Mouse (Mus musculus) lung, postnatal 0 days (tissue): Measurements from ENCODE around the gene Dhdh. TPM values are rescaled to one million over a fixed set of nuclear protein-coding genes. Genes with fewer than 3 reads are reported as not detected.
"Not testable (repeated sequence)": the region's sequence is repeated elsewhere in the genome, so short reads cannot be mapped to it uniquely, and the experiment has no call there.

ENCODE experiments used
- ATAC-seq: fragments of 200-750 bp; cut with Nextera tagmentation; 2 replicates; pipeline ENCODE4 v1.8.0; 2017; ENCODE audit warnings: moderate library complexity
- DNase-seq: peaks from one replicate; pipeline ENCODE4 v3.0.0-alpha.2; 2016; ENCODE audit warnings: low spot score
- H3K27ac ChIP-seq: fragments of 300-500 bp; sonication (generic); 2 replicates; pipeline ENCODE4 v1.5.1; 2014; ENCODE audit warnings: antibody characterized with exemption, mild to moderate bottlenecking, low read length, mixed read lengths
- H3K27me3 ChIP-seq: fragments of 300-500 bp; sonication (generic); replicated peaks from 2 replicates; pipeline ENCODE4 v1.6.1; 2014; ENCODE audit warnings: low read length, mixed read lengths; ENCODE audit not compliant: insufficient read depth
- H3K36me3 ChIP-seq: fragments of 300-500 bp; sonication (generic); 2 replicates; pipeline ENCODE4 v1.6.1; 2014; ENCODE audit warnings: low read length, mixed read lengths; ENCODE audit not compliant: insufficient read depth
- H3K4me1 ChIP-seq: fragments of 300-500 bp; sonication (generic); 2 replicates; pipeline ENCODE4 v1.6.1; 2014; ENCODE audit warnings: antibody characterized with exemption, low read depth, low read length, mixed read lengths; ENCODE audit not compliant: insufficient read depth
- H3K4me2 ChIP-seq: fragments of 300-500 bp; sonication (generic); replicated peaks from 2 replicates; pipeline ENCODE4 v1.6.1; 2014; ENCODE audit warnings: low read depth, mild to moderate bottlenecking, low read length, moderate library complexity, mixed read lengths
- H3K4me3 ChIP-seq: fragments of 300-500 bp; sonication (generic); 2 replicates; pipeline ENCODE4 v1.5.1; 2014; ENCODE audit warnings: low read depth, low read length
- H3K9ac ChIP-seq: fragments of 300-500 bp; sonication (generic); replicated peaks from 2 replicates; pipeline ENCODE4 v1.6.1; 2014; ENCODE audit warnings: low read depth, mild to moderate bottlenecking
- H3K9me3 ChIP-seq: fragments of 300-500 bp; sonication (generic); 2 replicates; pipeline ENCODE4 v1.6.1; 2016; ENCODE audit warnings: low read length, mixed read lengths
- CTCF ChIP-seq: IDR thresholded peaks from 2 replicates; pipeline ENCODE4 v1.5.1; 2016; ENCODE audit warnings: antibody characterized with exemption, mild to moderate bottlenecking
- EP300 ChIP-seq: IDR thresholded peaks from 2 replicates; pipeline ENCODE4 v1.6.1; 2016; ENCODE audit warnings: antibody characterized with exemption, mild to moderate bottlenecking, control low read depth
- WGBS: fragments of 180-500 bp; shearing (Covaris S2); extraction: QIAGEN DNeasy Blood & Tissue Kit; methylation state at CpG from one replicate; pipeline ENCODE4 v1.1.7; 2014; 5-methylcytosine and 5-hydroxymethylcytosine counted together
- polyA plus RNA-seq: library from polyadenylated mRNA; unstranded; fragments of >200 nt; fragmentation: Nextera tagmentation; extraction: Ambion mirVana; gene quantifications from 2 replicates; pipeline ENCODE4 v1.2.1, GENCODE M21; 2015

Dhdh gene
- polyA plus RNA-seq, 1 experiment from 2014 or later = 3.5 TPM

- no peaks in the 10 kb centered on the region for H3K36me3 ChIP-seq
- TF ChIP-seq CTCF (no peak), EP300 (no peak)
Observed at GRCm38 (mm10) chr7:45481374-45481927, 7.2 kb downstream of the Dhdh start, which contains the start of gene Tulp2. Gene Tulp2, plus strand, starts transcription at chr7:45481877.

GRCm38 (mm10) chr7:45480310-45480709, 8.3 kb downstream of the Dhdh start:
- H3K36me3 ChIP-seq, H3K4me1 ChIP-seq, H3K9me3 ChIP-seq, DNase-seq, H3K4me2 ChIP-seq, H3K4me3 ChIP-seq, H3K9ac ChIP-seq, H3K27ac ChIP-seq, H3K27me3 ChIP-seq, ATAC-seq: not testable (repeated sequence)
- WGBS = 59% methylated on average over 3 of the region's 4 CpGs

More at GRCm38 (mm10) chr7:45481374-45481927, 7.2 kb downstream of the Dhdh start, which contains the start of gene Tulp2:
- Histone ChIP-seq H3K4me1 (no peaks in the 10 kb centered on the region), H3K4me3 (no peak within 1 kb of the TSS), H3K4me2 (no peak within 1 kb of the TSS), H3K27me3 (no peaks in the 10 kb centered on the region), H3K9ac (no peak within 1 kb of the TSS), H3K27ac (no peak within 1 kb of the TSS), H3K9me3 (no peaks in the 10 kb centered on the region)
- WGBS = 50% methylated on average over 15 of the region's 15 CpGs
- peak; percentile 68 for DNase-seq
- ATAC-seq = peak; percentile 86

- Histone ChIP-seq H3K9me3 (no peaks in the 10 kb centered on the region), H3K27me3 (no peaks in the 10 kb centered on the region), H3K4me3 (no peak overlapping the region), H3K9ac (no peak overlapping the region), H3K4me2 (no peak overlapping the region), H3K4me1 (0 out of 2 replicates have a peak, but pooled peaks cover 2% of the 10 kb centered on the region), H3K36me3 (no peaks in the 10 kb centered on the region), H3K27ac (no peak overlapping the region)
- ATAC-seq (no peak), DNase-seq (no peak)
- no peak for TF ChIP-seq EP300
- no peak for TF ChIP-seq CTCF
- WGBS = 95% methylated on average over 7 of the region's 7 CpGs
Observed at GRCm38 (mm10) chr7:45478774-45479173, 9.8 kb downstream of the Dhdh start.

GRCm38 (mm10) chr7:45477003-45477402, 11.6 kb downstream of the Dhdh start:
- DNase-seq = peak; percentile 84
- no peak overlapping the region for H3K4me2 ChIP-seq
- H3K4me3 ChIP-seq = no peak overlapping the region
- peak; percentile 52 for ATAC-seq
- H3K4me1 ChIP-seq = 0 out of 2 replicates have a peak, but pooled peaks cover 2% of the 10 kb centered on the region
- 4% methylated on average over 3 of the region's 3 CpGs for WGBS
- no peak overlapping the region for H3K27ac ChIP-seq
- H3K9ac ChIP-seq = no peak overlapping the region
- TF ChIP-seq CTCF = peak; percentile 83
- TF ChIP-seq EP300 = no peak
- no peaks in the 10 kb centered on the region for H3K9me3 ChIP-seq
- H3K27me3 ChIP-seq = no peaks in the 10 kb centered on the region
- H3K36me3 ChIP-seq = no peaks in the 10 kb centered on the region

GRCm38 (mm10) chr7:45476453-45476852, 12.2 kb downstream of the Dhdh start:
- H3K9me3 ChIP-seq = no peaks in the 10 kb centered on the region
- DNase-seq = no peak
- H3K9ac ChIP-seq = no peak overlapping the region
- 0 out of 2 replicates have a peak, but pooled peaks cover 2% of the 10 kb centered on the region for H3K4me1 ChIP-seq
- ATAC-seq = no peak
- H3K36me3 ChIP-seq = no peaks in the 10 kb centered on the region
- no peak overlapping the region for H3K4me3 ChIP-seq
- TF ChIP-seq EP300 (no peak), CTCF (no peak)
- WGBS = 52% methylated on average over 1 of the region's 1 CpGs
- H3K27ac ChIP-seq = no peak overlapping the region
- H3K4me2 ChIP-seq = no peak overlapping the region
- no peaks in the 10 kb centered on the region for H3K27me3 ChIP-seq

- H3K4me3 ChIP-seq = 0 out of 2 replicates have a peak overlapping the region, but pooled peaks have one; percentile 12
- DNase-seq = peak; percentile 72
- 51% methylated on average over 16 of the region's 16 CpGs for WGBS
Observed at GRCm38 (mm10) chr7:45475291-45475969, 13.2 kb downstream of the Dhdh start.

More at GRCm38 (mm10) chr7:45475291-45475969, 13.2 kb downstream of the Dhdh start:
- Histone ChIP-seq H3K4me1 (0 out of 2 replicates have a peak, but pooled peaks cover 2% of the 10 kb centered on the region), H3K27me3 (no peaks in the 10 kb centered on the region), H3K9ac (no peak overlapping the region), H3K4me2 (0 out of 2 replicates have a peak overlapping the region, but pooled peaks have one; percentile 20), H3K9me3 (no peaks in the 10 kb centered on the region), H3K36me3 (no peaks in the 10 kb centered on the region), H3K27ac (no peak overlapping the region)
- ATAC-seq = peak; percentile 55
- TF ChIP-seq EP300 (no peak), CTCF (no peak)
